Mouse (Mus musculus) kidney, adult 2 months (tissue): Measurements from ENCODE around the gene Epo.

ENCODE experiments used
- CTCF ChIP-seq: fragments of 200-500 bp; conservative IDR thresholded peaks from 2 replicates; pipeline ENCODE4 v1.5.1; 2011; ENCODE audit warnings: low read depth, mild to moderate bottlenecking, control low read depth, low read length, moderate library complexity, mixed read lengths; ENCODE audit not compliant: insufficient read depth, insufficient read length
- POLR2A ChIP-seq: fragments of 200-500 bp; IDR thresholded peaks from one replicate; pipeline ENCODE4 v1.6.1; 2011; ENCODE audit warnings: low read depth, low read length, control low read depth

- TF ChIP-seq POLR2A = no peak
- no peak for TF ChIP-seq CTCF
Observed at GRCm38 (mm10) chr5:137440216-137440855, 92.7 kb downstream of the Epo start.
